Mouse (Mus musculus) macrophage (primary cell): Measurements from ENCODE around the gene Ggcx. TPM values are rescaled to one million over a fixed set of nuclear protein-coding genes. Genes with fewer than 3 reads are reported as not detected.

ENCODE experiments used
- H3K27ac ChIP-seq: fragments of 350-480 bp; formaldehyde crosslinking; 2 replicates; pipeline ENCODE4 v1.9.0; 2021
- H3K36me3 ChIP-seq: fragments of 350-480 bp; formaldehyde crosslinking; 2 replicates; pipeline ENCODE4 v1.9.0; 2021; ENCODE audit errors: inconsistent target
- H3K4me3 ChIP-seq: fragments of 350-480 bp; formaldehyde crosslinking; 2 replicates; pipeline ENCODE4 v1.9.0; 2021; ENCODE audit errors: inconsistent target
- H3K79me2 ChIP-seq: fragments of 350-480 bp; formaldehyde crosslinking; 2 replicates; pipeline ENCODE4 v1.9.0; 2021; ENCODE audit errors: inconsistent target
- WGBS: methylation state at CpG from one replicate; pipeline ENCODE4 v1.1.7; 2026; ENCODE audit warnings: inconsistent platforms; ENCODE audit not compliant: missing documents; 5-methylcytosine and 5-hydroxymethylcytosine counted together
- polyA plus RNA-seq: library from polyadenylated mRNA; stranded (reverse); fragments of 250-400 nt; gene quantifications from 3 replicates; pipeline ENCODE4 v1.2.4, GENCODE M21; 2018; ENCODE audit warnings: inconsistent platforms

Ggcx gene
- polyA plus RNA-seq, 1 experiment from 2014 or later, result 7.0 TPM

DNA sequence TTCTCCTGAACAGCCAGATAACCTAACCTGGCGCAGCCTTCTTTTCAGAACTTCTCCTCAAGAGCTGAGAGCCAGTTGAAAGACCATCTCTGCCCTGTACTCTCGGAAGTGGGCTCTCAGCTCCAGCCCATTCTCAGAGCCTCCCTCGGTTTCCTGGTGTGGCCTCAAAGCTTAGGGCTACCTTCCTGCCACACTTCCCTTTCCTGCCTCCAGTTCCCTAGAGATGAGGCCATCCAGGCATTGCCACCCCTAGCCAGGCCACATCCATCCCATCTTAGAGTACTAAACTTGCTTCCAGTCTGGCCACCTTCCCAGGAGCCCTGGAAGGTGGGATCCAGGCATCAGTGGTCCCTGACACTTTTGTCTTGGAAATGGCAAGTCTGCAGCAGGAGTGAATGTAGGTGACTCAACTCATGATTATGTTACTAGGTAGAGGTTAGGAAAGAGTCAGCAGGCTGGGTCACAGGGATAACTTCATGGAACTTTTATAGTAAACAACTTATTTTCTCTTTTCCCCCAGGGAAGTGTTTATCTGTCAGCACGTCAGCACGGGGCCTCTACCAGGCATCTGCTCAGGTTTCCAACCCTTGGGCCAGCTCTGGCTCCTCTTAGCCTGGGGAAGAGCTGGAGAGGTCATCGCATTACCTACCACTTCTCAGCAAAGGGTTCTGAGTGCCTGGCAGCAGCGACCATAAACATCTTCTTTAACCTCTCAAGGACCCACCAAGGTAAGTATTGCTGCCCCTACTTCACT lies 34.6 kb upstream of the Ggcx start:
- H3K79me2 ChIP-seq, result no peaks in the 10 kb centered on the region
- no peak overlapping the region for H3K27ac ChIP-seq
- peak overlapping the region; percentile 39 for H3K4me3 ChIP-seq
- 0 out of 2 replicates have a peak, but pooled peaks cover 2% of the 10 kb centered on the region for H3K36me3 ChIP-seq
- WGBS, result 30% methylated on average over 7 of the region's 7 CpGs

DNA sequence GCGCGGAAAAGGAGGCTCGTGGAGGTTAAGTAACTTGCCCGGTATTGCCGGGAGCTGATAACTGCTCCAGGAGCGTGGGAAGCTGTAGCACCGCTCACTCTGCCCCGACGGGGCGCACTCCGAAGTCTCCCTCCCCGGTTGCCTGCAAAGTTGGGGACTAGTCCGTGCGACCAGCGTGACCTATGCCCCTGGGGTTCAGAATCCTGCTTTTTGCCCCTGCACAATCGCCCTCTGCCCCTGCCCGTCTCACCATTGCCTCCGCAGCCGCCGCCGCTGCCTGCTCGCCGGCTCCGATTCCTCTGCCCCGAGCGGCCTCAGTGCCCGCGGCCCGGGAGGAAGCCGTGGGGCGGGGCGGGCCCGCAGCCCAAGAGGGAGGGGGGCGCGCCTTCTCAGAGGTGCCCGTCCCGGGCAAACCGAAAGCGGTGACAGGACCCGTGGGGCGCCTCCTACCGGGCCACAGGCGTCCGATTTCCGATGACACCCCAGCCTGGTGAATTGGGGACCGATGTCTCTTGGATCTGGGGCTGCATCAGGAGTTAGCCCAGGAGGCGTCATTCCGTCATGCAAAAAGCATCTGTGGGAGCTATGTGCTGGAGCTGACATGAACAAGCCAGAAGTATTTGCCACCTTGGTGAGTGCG lies 33.9 kb upstream of the Ggcx start, which contains the start of gene Vamp5:
Gene Vamp5, minus strand, starts transcription at position 338 of the 640 bp plus-strand sequence.
- peaks cover 9% of the 10 kb centered on the region for H3K36me3 ChIP-seq
- peak within 1 kb of the TSS; percentile 39 for H3K4me3 ChIP-seq
- H3K27ac ChIP-seq, result no peak within 1 kb of the TSS
- WGBS, result 3% methylated on average over 35 of the region's 49 CpGs
- no peaks in the 10 kb centered on the region for H3K79me2 ChIP-seq

DNA sequence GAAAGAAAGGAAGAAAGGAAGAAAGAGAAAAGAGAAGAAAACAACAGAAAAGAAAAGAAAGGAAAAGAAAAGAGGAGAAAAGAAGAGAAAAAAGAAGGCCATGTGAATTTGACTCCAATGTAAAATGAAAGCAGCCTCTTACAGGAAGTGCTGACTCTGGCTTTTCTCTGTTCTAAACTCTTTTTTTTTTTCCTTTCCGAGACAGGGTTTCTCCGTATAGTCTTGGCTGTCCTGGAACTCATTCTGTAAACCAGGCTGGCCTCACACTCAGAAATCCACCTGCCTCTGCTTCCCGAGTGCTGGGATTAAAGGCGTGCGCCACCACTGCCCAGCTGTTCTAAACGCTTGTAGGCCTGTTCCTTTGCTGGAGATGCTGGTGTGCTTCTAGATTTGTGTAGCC lies 31.6 kb upstream of the Ggcx start:
- Histone ChIP-seq H3K36me3 (peaks cover 28% of the 10 kb centered on the region), H3K27ac (0 out of 2 replicates have a peak overlapping the region, but pooled peaks have one; percentile 5), H3K4me3 (no peak overlapping the region), H3K79me2 (peaks cover 2% of the 10 kb centered on the region; the same call in 1 of the 2 replicates)
- 77% methylated on average over 4 of the region's 6 CpGs for WGBS

DNA sequence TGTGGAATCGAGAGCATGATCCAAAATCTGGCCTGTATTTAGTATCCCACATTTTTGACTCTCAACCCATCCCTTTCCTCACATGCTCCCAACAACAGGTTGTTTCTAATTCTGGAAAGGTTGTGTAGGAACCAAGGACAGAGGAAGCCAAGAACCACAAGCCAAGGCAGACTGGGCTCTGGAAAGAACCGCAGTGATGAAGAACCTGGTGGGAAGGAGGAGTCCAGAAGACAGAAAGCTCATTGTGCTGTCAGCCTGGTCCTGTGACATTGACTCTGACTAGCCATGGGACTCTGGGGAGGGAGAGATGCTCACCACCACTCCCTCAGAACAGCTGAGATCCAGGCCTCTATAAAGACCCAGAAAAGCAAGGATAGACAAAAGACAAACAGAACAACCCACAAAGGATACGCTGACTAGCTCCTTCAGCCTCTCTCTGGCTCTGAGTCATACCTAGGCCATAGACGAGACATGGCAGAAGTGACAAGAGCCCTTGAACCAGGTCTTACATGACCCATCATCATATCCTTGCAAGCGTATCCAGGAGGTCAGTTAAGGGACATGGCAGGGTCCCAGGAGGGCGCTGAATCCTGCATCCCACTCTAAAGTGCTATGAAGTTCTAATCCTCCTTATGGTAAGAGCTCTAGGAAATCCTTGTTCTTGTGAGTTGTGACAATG lies 30.8 kb upstream of the Ggcx start:
- Histone ChIP-seq H3K4me3 (no peak overlapping the region), H3K27ac (no peak overlapping the region), H3K79me2 (peaks cover 10% of the 10 kb centered on the region), H3K36me3 (peaks cover 35% of the 10 kb centered on the region)
- WGBS, result 82% methylated on average over 4 of the region's 6 CpGs

DNA sequence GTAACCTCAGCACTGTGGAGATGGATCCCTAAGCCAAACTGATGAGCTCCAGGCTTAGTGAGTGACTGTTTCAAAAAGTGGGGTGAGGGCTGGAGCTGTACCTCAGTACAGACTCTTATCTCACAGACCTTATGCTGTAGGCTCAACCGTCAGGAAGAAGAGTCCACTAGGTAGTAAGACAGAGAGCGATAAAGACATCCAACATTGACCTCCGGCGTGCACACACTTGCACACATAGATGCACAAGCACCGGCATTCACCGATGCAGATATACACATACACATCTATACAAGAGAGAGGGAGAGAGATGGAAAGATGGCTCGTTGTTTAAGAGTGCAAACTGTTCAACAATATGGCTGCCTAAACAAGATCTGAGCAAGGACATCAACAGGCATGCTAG lies 30.2 kb upstream of the Ggcx start:
- H3K4me3 ChIP-seq, result no peak overlapping the region
- H3K27ac ChIP-seq, result no peak overlapping the region
- peaks cover 17% of the 10 kb centered on the region for H3K79me2 ChIP-seq
- 90% methylated on average over 7 of the region's 7 CpGs for WGBS
- peaks cover 42% of the 10 kb centered on the region for H3K36me3 ChIP-seq

DNA sequence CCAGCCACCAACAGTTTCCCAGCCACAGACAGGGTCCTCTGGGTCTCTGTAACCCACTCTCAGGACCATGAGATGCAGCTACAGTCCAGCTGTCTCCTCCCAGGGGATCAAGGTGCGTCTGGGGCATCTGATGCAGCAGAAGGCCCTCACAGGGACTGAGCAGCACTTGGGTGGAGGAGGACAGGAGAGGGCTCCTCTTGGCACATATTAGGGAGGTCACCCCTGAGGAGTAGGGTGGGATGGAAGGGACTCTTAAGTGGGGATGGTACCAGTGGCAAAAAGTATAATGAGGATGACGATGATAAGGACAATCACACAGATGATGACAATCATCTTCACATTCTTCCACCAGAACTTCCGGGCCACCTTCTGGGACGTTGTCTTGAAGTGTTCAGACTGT lies 28.9 kb upstream of the Ggcx start:
- Histone ChIP-seq H3K27ac (no peak overlapping the region), H3K36me3 (peaks cover 42% of the 10 kb centered on the region), H3K4me3 (no peak overlapping the region), H3K79me2 (peaks cover 30% of the 10 kb centered on the region)
- 100% methylated on average over 4 of the region's 4 CpGs for WGBS

DNA sequence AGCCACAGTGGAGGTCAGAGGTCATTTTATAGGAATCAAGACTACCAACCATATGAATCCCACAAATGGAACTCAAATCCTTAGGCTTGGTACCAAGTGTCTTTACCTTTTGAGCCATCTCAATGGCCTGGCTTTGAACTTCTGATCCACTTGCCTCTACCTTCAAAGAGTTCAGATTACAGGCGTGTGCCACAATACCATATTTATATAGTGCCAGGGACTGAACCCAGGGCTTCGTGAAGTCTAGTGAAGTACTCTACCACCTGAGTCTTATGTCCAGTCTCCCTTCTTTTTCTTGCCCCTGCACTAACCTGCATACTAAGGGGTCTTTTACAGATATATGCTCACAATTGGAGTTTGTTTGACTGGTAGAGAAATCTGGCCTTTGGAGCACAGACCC lies 27.5 kb upstream of the Ggcx start:
- 95% methylated on average over 2 of the region's 2 CpGs for WGBS
- H3K4me3 ChIP-seq, result no peak overlapping the region
- H3K27ac ChIP-seq, result no peak overlapping the region
- H3K36me3 ChIP-seq, result peaks cover 42% of the 10 kb centered on the region
- H3K79me2 ChIP-seq, result peaks cover 37% of the 10 kb centered on the region

DNA sequence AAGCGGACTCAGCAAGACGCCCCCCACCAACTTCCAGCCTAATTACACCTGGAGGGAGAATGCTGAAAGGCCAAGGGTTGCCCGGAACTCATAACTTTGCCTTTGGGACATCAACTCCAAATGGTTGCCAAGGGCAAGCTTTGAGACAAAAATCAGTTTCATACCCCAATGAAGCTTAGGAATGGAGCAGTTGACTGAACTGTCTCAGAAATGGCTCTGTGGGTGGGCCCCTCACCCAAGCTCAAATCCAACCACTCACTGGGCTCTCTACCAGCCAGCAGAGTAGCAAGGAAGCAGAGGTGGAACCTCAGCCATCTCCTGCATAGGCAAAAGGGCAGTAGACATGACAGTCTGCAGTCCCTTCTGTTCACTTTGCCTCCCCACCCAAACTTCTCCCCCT lies 26.3 kb upstream of the Ggcx start:
- Histone ChIP-seq H3K27ac (no peak overlapping the region), H3K79me2 (peaks cover 37% of the 10 kb centered on the region), H3K4me3 (no peak overlapping the region), H3K36me3 (peaks cover 42% of the 10 kb centered on the region)
- 97% methylated on average over 3 of the region's 3 CpGs for WGBS

DNA sequence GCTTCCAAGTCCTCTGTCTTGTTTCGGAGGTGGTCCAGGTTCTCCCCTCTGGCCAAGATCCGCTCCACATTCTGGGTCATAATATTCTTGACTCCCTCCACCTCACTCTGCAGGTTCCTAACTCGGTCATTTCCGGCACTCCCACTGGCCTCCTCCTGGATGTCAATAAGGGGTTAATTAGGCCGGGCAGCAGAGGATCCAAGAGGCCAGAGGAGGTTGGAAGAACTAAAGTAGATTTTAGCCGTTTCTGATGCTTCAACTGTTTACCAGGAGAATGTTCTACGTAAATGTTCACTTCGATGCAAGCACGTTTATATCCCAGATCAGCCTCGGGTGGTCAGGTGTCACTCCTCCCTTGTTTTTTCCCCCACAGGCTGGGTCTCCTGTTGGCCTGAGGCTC lies 25.8 kb upstream of the Ggcx start:
- H3K36me3 ChIP-seq, result peaks cover 42% of the 10 kb centered on the region
- H3K79me2 ChIP-seq, result peaks cover 37% of the 10 kb centered on the region
- no peak overlapping the region for H3K27ac ChIP-seq
- 65% methylated on average over 10 of the region's 10 CpGs for WGBS
- no peak overlapping the region for H3K4me3 ChIP-seq

DNA sequence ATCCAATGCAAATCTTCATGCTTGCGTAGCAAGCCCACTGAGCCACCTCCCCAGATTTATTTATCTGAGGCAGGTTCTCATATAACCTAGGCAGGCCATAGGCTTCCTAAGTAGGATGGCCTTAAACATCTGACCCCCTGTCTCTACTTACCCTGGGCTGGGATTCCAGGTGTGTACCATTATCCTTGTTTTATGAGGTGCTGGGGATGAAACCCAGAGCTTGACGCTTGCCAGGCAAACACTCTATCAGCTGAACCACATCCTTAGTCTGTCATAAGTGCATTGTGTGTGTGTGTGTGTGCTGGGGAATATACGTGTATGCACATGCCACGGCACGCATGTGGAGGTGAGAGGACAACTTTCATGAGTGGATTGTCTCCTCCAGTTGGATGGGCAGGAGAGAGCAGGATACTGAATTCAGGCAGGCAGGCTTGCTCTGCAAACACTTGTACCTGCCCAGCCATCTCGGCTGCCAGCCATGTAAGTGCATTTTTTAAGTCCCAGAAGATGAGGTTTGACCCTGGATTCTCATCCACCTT lies 25.2 kb upstream of the Ggcx start:
- H3K27ac ChIP-seq, result peak overlapping the region; percentile 96
- peaks cover 42% of the 10 kb centered on the region for H3K36me3 ChIP-seq
- H3K79me2 ChIP-seq, result peaks cover 37% of the 10 kb centered on the region
- WGBS, result 43% methylated on average over 5 of the region's 6 CpGs
- peak overlapping the region; percentile 88 for H3K4me3 ChIP-seq

DNA sequence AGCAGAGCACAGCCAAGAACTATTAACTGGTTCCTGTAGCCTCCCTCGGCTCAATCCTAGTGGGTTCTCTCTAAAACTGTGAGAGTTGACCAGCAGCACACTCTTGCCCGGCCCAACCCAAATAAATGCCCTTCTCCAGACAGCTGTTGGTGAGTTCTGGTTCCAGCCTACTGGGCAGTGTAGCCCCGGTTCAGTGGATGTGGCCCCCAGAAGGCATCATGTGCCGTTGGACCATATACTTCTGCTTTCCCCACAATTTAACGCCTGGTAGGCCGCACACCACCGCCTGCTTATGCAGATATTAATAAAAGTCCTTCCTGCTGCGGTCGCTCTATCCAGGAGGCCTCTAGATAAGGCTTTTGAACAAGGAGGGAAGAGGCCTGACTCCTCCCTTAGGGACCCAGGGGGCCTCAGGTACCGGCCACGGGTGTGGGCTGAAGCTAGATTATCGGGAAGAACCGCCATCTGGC lies 24.6 kb upstream of the Ggcx start:
- H3K36me3 ChIP-seq, result peaks cover 41% of the 10 kb centered on the region

DNA sequence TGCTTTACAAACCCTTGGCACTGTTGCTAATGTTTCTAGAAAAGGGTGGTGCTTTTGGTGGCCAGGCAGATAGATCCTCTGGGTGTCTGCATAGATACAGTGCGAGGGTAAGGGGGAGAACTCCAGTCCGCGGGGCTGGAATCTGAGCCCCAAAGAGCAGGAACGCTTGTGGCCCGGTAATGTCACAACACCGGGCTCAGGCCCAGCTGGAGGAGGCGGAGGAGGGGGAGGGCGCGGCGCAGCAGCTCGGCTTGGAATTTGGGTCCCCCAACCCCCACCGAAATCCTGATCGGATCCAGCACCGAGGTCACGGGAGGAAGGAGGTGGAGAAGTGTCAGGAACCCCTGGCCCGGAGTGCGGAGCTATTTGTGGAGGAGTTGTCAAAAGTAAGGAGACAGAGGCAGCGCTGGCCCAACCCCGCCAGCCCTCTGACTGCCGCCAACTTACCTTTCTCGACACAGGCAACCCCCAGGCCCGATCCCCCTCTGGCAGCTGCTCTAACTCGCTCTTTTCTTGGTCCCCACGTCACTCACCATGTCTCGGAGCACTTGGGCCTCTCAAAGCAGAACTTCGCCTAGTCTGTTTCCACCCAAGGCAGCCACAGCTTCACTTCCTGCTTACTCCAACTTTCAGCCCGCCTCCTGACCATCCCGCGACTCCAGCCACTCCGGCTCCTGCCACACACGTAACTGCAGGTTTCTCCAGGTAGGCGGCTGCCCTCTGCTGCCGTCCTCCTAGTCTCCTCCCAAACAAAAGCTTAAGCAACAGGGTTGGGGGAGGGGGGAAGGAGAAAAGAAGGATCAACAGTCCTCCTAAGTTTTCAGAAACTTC lies 24.0 kb upstream of the Ggcx start, which contains the start of gene Vamp8:
Gene Vamp8, minus strand, starts transcription at position 763 of the 831 bp plus-strand sequence.
- peak within 1 kb of the TSS; percentile 96 for H3K27ac ChIP-seq
- peak within 1 kb of the TSS; percentile 88 for H3K4me3 ChIP-seq
- H3K36me3 ChIP-seq, result peaks cover 34% of the 10 kb centered on the region
- WGBS, result under 1% methylated on average over 33 of the region's 33 CpGs
- H3K79me2 ChIP-seq, result peaks cover 37% of the 10 kb centered on the region

More for the DNA sequence above, 24.6 kb upstream of the Ggcx start:
- Histone ChIP-seq H3K4me3 (peak overlapping the region; percentile 88), H3K79me2 (peaks cover 37% of the 10 kb centered on the region), H3K27ac (peak overlapping the region; percentile 96)
- 2% methylated on average over 13 of the region's 13 CpGs for WGBS

DNA sequence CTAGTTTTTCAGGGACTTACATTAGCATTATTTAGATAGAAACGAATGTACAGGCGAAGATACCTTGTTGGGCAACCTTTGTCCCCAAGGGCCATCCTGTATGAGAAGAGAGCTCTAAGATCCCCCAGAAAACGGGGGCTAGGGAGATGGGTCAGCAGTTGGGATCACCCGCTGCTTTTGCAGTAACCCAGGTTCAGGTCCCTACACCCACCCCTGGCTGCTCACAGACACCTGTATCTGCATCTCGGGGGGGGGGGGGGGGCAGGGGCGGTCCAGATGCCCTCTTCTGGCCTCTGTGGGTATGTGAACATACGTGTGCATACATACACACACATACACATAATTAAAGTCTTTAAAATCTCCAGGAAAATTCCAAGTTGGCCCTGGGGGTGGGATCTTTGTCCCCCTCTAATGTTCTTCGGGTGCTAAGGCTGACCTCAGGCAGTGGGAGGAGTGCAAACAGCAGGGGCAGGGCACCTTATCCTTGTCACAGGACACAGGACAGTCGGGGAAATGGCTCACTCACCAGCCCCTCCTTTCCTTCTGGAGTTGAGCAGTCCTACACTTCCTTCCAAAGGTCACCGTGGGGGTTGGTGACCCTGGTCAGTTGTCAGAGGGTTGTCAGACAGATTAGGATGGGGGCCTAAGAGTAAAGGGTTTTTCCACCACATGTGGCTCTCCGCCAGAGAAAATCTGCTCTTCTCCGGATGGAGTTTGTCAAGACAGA lies 23.1 kb upstream of the Ggcx start:
- Histone ChIP-seq H3K27ac (peak overlapping the region; percentile 96), H3K4me3 (peak overlapping the region; percentile 88), H3K79me2 (peaks cover 37% of the 10 kb centered on the region), H3K36me3 (peaks cover 26% of the 10 kb centered on the region)
- WGBS, result 38% methylated on average over 11 of the region's 12 CpGs
